Mouse (Mus musculus): ENCODE results near the gene Vmn2r19. TPM values are rescaled to one million over a fixed set of nuclear protein-coding genes. Genes with fewer than 3 reads are reported as not detected.

Vmn2r19 gene
- polyA plus RNA-seq (2015; fragmentation: Nextera tagmentation; extraction: Ambion mirVana) = not detected in 2 replicates

GRCm38 (mm10) chr6:123308033-123308432 lies at the start of gene Vmn2r19:
TSS of gene Vmn2r19 (plus strand) at chr6:123308333.
- H3K27ac ChIP-seq = no peak within 1 kb of the TSS
- no peaks in the 10 kb centered on the region for H3K4me1 ChIP-seq
- H3K9ac ChIP-seq = no peak within 1 kb of the TSS
- H3K4me3 ChIP-seq (replicated peaks) = no peak within 1 kb of the TSS
- no peaks in the 10 kb centered on the region for H3K36me3 ChIP-seq
- H3K9me3 ChIP-seq = no peaks in the 10 kb centered on the region
- no peak for ATAC-seq (ENCODE audit: insufficient read depth, low FRiP score, low read depth)
- no peak within 1 kb of the TSS for H3K4me2 ChIP-seq
- no peaks in the 10 kb centered on the region for H3K27me3 ChIP-seq (replicated peaks)
- WGBS = 85% methylated on average over 2 of the region's 2 CpGs

- H3K27me3 ChIP-seq (replicated peaks) = no peaks in the 10 kb centered on the region
- H3K9ac ChIP-seq = no peak overlapping the region
- no peak overlapping the region for H3K4me3 ChIP-seq (replicated peaks)
- no peak overlapping the region for H3K4me2 ChIP-seq
- no peak overlapping the region for H3K27ac ChIP-seq
- WGBS = 72% methylated on average over 3 of the region's 3 CpGs
- no peak for ATAC-seq (ENCODE audit: insufficient read depth, low FRiP score, low read depth)
- no peaks in the 10 kb centered on the region for H3K9me3 ChIP-seq
- no peaks in the 10 kb centered on the region for H3K36me3 ChIP-seq
- no peaks in the 10 kb centered on the region for H3K4me1 ChIP-seq
Observed at GRCm38 (mm10) chr6:123258946-123259345, 49.2 kb upstream of the Vmn2r19 start.

GRCm38 (mm10) chr6:123259889-123260603 lies 48.1 kb upstream of the Vmn2r19 start:
- Histone ChIP-seq H3K36me3 (no peaks in the 10 kb centered on the region), H3K4me3 (replicated peaks) (no peak overlapping the region), H3K4me1 (no peaks in the 10 kb centered on the region), H3K27ac (no peak overlapping the region), H3K27me3 (replicated peaks) (no peaks in the 10 kb centered on the region), H3K9me3 (no peaks in the 10 kb centered on the region), H3K4me2 (no peak overlapping the region), H3K9ac (no peak overlapping the region)
- 76% methylated on average over 4 of the region's 4 CpGs for WGBS
- no peak for ATAC-seq (ENCODE audit: insufficient read depth, low FRiP score, low read depth)

- Histone ChIP-seq H3K27me3 (replicated peaks) (no peaks in the 10 kb centered on the region), H3K4me1 (no peaks in the 10 kb centered on the region), H3K36me3 (no peaks in the 10 kb centered on the region), H3K9me3 (no peaks in the 10 kb centered on the region), H3K9ac (no peak overlapping the region), H3K27ac (no peak overlapping the region), H3K4me3 (replicated peaks) (no peak overlapping the region), H3K4me2 (no peak overlapping the region)
- no peak for ATAC-seq (ENCODE audit: insufficient read depth, low FRiP score, low read depth)
- WGBS = 80% methylated on average over 1 of the region's 1 CpGs
Observed at GRCm38 (mm10) chr6:123260868-123261267, 47.3 kb upstream of the Vmn2r19 start.

GRCm38 (mm10) chr6:123261555-123262161 lies 46.5 kb upstream of the Vmn2r19 start, which contains the start of gene Clec4d:
TSS of gene Clec4d (plus strand) at chr6:123262111.
- H3K9ac ChIP-seq = no peak within 1 kb of the TSS
- no peaks in the 10 kb centered on the region for H3K36me3 ChIP-seq
- no peak for ATAC-seq (ENCODE audit: insufficient read depth, low FRiP score, low read depth)
- H3K9me3 ChIP-seq = no peaks in the 10 kb centered on the region
- WGBS = 64% methylated on average over 4 of the region's 4 CpGs
- no peak within 1 kb of the TSS for H3K4me2 ChIP-seq
- H3K27ac ChIP-seq = no peak within 1 kb of the TSS
- no peaks in the 10 kb centered on the region for H3K4me1 ChIP-seq
- H3K27me3 ChIP-seq (replicated peaks) = no peaks in the 10 kb centered on the region
- H3K4me3 ChIP-seq (replicated peaks) = no peak within 1 kb of the TSS

GRCm38 (mm10) chr6:123264194-123264593 lies 43.9 kb upstream of the Vmn2r19 start:
- Histone ChIP-seq H3K4me3 (replicated peaks) (no peak overlapping the region), H3K9ac (no peak overlapping the region), H3K9me3 (no peaks in the 10 kb centered on the region), H3K4me1 (no peaks in the 10 kb centered on the region), H3K27ac (no peak overlapping the region), H3K27me3 (replicated peaks) (no peaks in the 10 kb centered on the region), H3K4me2 (no peak overlapping the region), H3K36me3 (no peaks in the 10 kb centered on the region)
- no peak for ATAC-seq (ENCODE audit: insufficient read depth, low FRiP score, low read depth)
- WGBS = 85% methylated on average over 3 of the region's 3 CpGs

GRCm38 (mm10) chr6:123265809-123266208 lies 42.3 kb upstream of the Vmn2r19 start:
- Histone ChIP-seq H3K27ac (no peak overlapping the region), H3K9me3 (no peaks in the 10 kb centered on the region), H3K4me2 (no peak overlapping the region), H3K4me1 (no peaks in the 10 kb centered on the region), H3K27me3 (replicated peaks) (no peaks in the 10 kb centered on the region), H3K9ac (no peak overlapping the region), H3K36me3 (no peaks in the 10 kb centered on the region), H3K4me3 (replicated peaks) (no peak overlapping the region)
- ATAC-seq (ENCODE audit: insufficient read depth, low FRiP score, low read depth) = no peak
- 82% methylated on average over 4 of the region's 4 CpGs for WGBS

- Histone ChIP-seq H3K27me3 (replicated peaks) (no peaks in the 10 kb centered on the region), H3K36me3 (no peaks in the 10 kb centered on the region), H3K9ac (no peak overlapping the region), H3K9me3 (no peaks in the 10 kb centered on the region), H3K4me3 (replicated peaks) (no peak overlapping the region), H3K27ac (no peak overlapping the region), H3K4me1 (no peaks in the 10 kb centered on the region), H3K4me2 (no peak overlapping the region)
- WGBS = 58% methylated on average over 5 of the region's 5 CpGs
- no peak for ATAC-seq (ENCODE audit: insufficient read depth, low FRiP score, low read depth)
Observed at GRCm38 (mm10) chr6:123266945-123267344, 41.2 kb upstream of the Vmn2r19 start.

GRCm38 (mm10) chr6:123279443-123279842 lies 28.7 kb upstream of the Vmn2r19 start:
- no peaks in the 10 kb centered on the region for H3K27me3 ChIP-seq (replicated peaks)
- H3K9me3 ChIP-seq = no peaks in the 10 kb centered on the region
- no peaks in the 10 kb centered on the region for H3K4me1 ChIP-seq
- no peak for ATAC-seq (ENCODE audit: insufficient read depth, low FRiP score, low read depth)
- 84% methylated on average over 2 of the region's 2 CpGs for WGBS
- H3K4me2 ChIP-seq = no peak overlapping the region
- H3K4me3 ChIP-seq (replicated peaks) = no peak overlapping the region
- H3K36me3 ChIP-seq = no peaks in the 10 kb centered on the region
- no peak overlapping the region for H3K27ac ChIP-seq
- H3K9ac ChIP-seq = no peak overlapping the region

GRCm38 (mm10) chr6:123286311-123286710 lies 21.8 kb upstream of the Vmn2r19 start:
- Histone ChIP-seq H3K9me3 (no peaks in the 10 kb centered on the region), H3K9ac (no peak overlapping the region), H3K36me3 (no peaks in the 10 kb centered on the region), H3K27ac (no peak overlapping the region), H3K4me3 (replicated peaks) (no peak overlapping the region), H3K4me2 (no peak overlapping the region), H3K4me1 (no peaks in the 10 kb centered on the region), H3K27me3 (replicated peaks) (no peaks in the 10 kb centered on the region)
- no peak for ATAC-seq (ENCODE audit: insufficient read depth, low FRiP score, low read depth)
- WGBS = 83% methylated on average over 2 of the region's 2 CpGs

- Histone ChIP-seq H3K9me3 (no peaks in the 10 kb centered on the region), H3K4me3 (replicated peaks) (no peak overlapping the region), H3K9ac (no peak overlapping the region), H3K4me2 (no peak overlapping the region), H3K27ac (no peak overlapping the region), H3K36me3 (no peaks in the 10 kb centered on the region), H3K27me3 (replicated peaks) (no peaks in the 10 kb centered on the region), H3K4me1 (no peaks in the 10 kb centered on the region)
- no peak for ATAC-seq (ENCODE audit: insufficient read depth, low FRiP score, low read depth)
- WGBS = 61% methylated on average over 10 of the region's 10 CpGs
Observed at GRCm38 (mm10) chr6:123288931-123289330, 19.2 kb upstream of the Vmn2r19 start.

GRCm38 (mm10) chr6:123289753-123290152 lies 18.4 kb upstream of the Vmn2r19 start, which contains the start of gene Clec4e:
TSS of gene Clec4e (minus strand) at chr6:123289870.
- no peaks in the 10 kb centered on the region for H3K27me3 ChIP-seq (replicated peaks)
- H3K27ac ChIP-seq = no peak within 1 kb of the TSS
- H3K9ac ChIP-seq = no peak within 1 kb of the TSS
- no peaks in the 10 kb centered on the region for H3K36me3 ChIP-seq
- H3K4me1 ChIP-seq = no peaks in the 10 kb centered on the region
- ATAC-seq (ENCODE audit: insufficient read depth, low FRiP score, low read depth) = no peak
- H3K9me3 ChIP-seq = no peaks in the 10 kb centered on the region
- no peak within 1 kb of the TSS for H3K4me2 ChIP-seq
- 77% methylated on average over 4 of the region's 4 CpGs for WGBS
- H3K4me3 ChIP-seq (replicated peaks) = no peak within 1 kb of the TSS
